8 mouse cellular contexts compared by ENCODE assay signal in genomic region chr11:32642899-32643886, GRCm38 (mm10). TPM values are rescaled to one million over a fixed set of nuclear protein-coding genes. Genes with fewer than 3 reads are reported as not detected.
DNase-seq lines count a peak whose midpoint lies in the region; ATAC-seq lines count a peak whose summit lies in the region.

No protein-coding gene starts in this region.

- no peaks in the 10 kb centered on the region for H3K36me3 ChIP-seq in forebrain, embryonic 14.5 days (ENCODE audit: control insufficient read depth, insufficient read depth, low read length)
- no peaks in the 10 kb centered on the region for H3K36me3 ChIP-seq in intestine, embryonic 15.5 days

- H3K9me3 ChIP-seq in forebrain, embryonic 14.5 days (replicated peaks; ENCODE audit: control insufficient read depth, low read length), result no peaks in the 10 kb centered on the region
- H3K9me3 ChIP-seq in intestine, embryonic 15.5 days, result no peaks in the 10 kb centered on the region

- DNase-seq in frontal cortex, postnatal 36 days (ENCODE audit: low spot score in 2 of 2), result no peak
- peak; percentile 26 for DNase-seq in urinary bladder, postnatal 10 days (ENCODE audit: low spot score)
- no peak for DNase-seq in urinary bladder, adult 2 months (ENCODE audit: low spot score)
- peak; percentile 34 for DNase-seq in forebrain, embryonic 14.5 days (ENCODE audit: low spot score)
- DNase-seq in mesoderm, embryonic 11.5 days (ENCODE audit: low read depth, low spot score), result peak; percentile 37
- DNase-seq in thymus, postnatal 25 days, result peak; percentile 51

- ATAC-seq in frontal cortex, adult (ENCODE audit: low TSS enrichment), result peak; percentile 48
- ATAC-seq in forebrain, embryonic 14.5 days, result peak; percentile 59
- peak; percentile 75 for ATAC-seq in intestine, embryonic 15.5 days

- under 1% methylated on average over 39 of the region's 54 CpGs for WGBS in forebrain, embryonic 14.5 days
- WGBS in intestine, embryonic 15.5 days, result under 1% methylated on average over 54 of the region's 54 CpGs

- H3K27ac ChIP-seq in forebrain, embryonic 14.5 days (ENCODE audit: low read depth, low read length), result peak overlapping the region; percentile 98
- H3K27ac ChIP-seq in intestine, embryonic 15.5 days, result peak overlapping the region; percentile 98

- peak overlapping the region; percentile 77 for H3K4me2 ChIP-seq in forebrain, embryonic 14.5 days (ENCODE audit: low read length)
- peak overlapping the region; percentile 82 for H3K4me2 ChIP-seq in intestine, embryonic 15.5 days (replicated peaks)

- H3K9ac ChIP-seq in forebrain, embryonic 14.5 days (ENCODE audit: low read length), result peak overlapping the region; percentile 97
- peak overlapping the region; percentile 91 for H3K9ac ChIP-seq in intestine, embryonic 15.5 days

- peak overlapping the region; percentile 96 for H3K4me3 ChIP-seq in forebrain, embryonic 14.5 days (ENCODE audit: low read depth, low read length)
- peak overlapping the region; percentile 88 for H3K4me3 ChIP-seq in intestine, embryonic 15.5 days (replicated peaks)

- H3K4me1 ChIP-seq in forebrain, embryonic 14.5 days (ENCODE audit: control insufficient read depth, insufficient read depth, low read length), result peaks cover 5% of the 10 kb centered on the region
- 0 out of 2 replicates have a peak, but pooled peaks cover 6% of the 10 kb centered on the region for H3K4me1 ChIP-seq in intestine, embryonic 15.5 days (replicated peaks)

- H3K27me3 ChIP-seq in forebrain, embryonic 14.5 days (replicated peaks; ENCODE audit: control insufficient read depth, insufficient read depth, low read length), result no peaks in the 10 kb centered on the region
- no peaks in the 10 kb centered on the region for H3K27me3 ChIP-seq in intestine, embryonic 15.5 days (replicated peaks)

RNA-seq across cellular contexts. Expression of gene Fbxw11, which starts 0.7 kb away (rescaled TPM):
- 49.2 and 52.7 TPM in 2 replicates for polyA plus RNA-seq in urinary bladder, adult 2 months (2012; rRNA removed)
- polyA plus RNA-seq in forebrain, embryonic 14.5 days (2014; fragmentation: Nextera tagmentation; extraction: Ambion mirVana), result 83.1 and 99.3 TPM in 2 replicates
- 59.8 and 65.7 TPM in 2 replicates for polyA plus RNA-seq in intestine, embryonic 15.5 days (2015; fragmentation: Nextera tagmentation; extraction: Ambion mirVana)

Comparison
In these comparisons a context has a peak if more than half of its experiments do, and no peak if none do; other contexts are left out.
1. DNase-seq: peak in urinary bladder, postnatal 10 days (single experiment), forebrain, embryonic 14.5 days (single experiment), mesoderm, embryonic 11.5 days (single experiment) and thymus, postnatal 25 days (single experiment); none in frontal cortex, postnatal 36 days (0 of 2) and urinary bladder, adult 2 months (single experiment).
2. Peak in every context shown above with its lines, with median percentiles within 50 percentile points of each other: ATAC-seq.